Mouse (Mus musculus) right cerebral cortex, postnatal 4 days (tissue): ENCODE measurements at regions not wholly inside any gene's neighbourhood (a gene's known extent, or its start where the extent isn't known, plus 50 kb on each side); places are given as distances from the start of the nearest gene placed in this dataset.

Experiments
- DNase-seq: peaks from one replicate; pipeline ENCODE4 v3.0.0-alpha.2; 2022

DNA sequence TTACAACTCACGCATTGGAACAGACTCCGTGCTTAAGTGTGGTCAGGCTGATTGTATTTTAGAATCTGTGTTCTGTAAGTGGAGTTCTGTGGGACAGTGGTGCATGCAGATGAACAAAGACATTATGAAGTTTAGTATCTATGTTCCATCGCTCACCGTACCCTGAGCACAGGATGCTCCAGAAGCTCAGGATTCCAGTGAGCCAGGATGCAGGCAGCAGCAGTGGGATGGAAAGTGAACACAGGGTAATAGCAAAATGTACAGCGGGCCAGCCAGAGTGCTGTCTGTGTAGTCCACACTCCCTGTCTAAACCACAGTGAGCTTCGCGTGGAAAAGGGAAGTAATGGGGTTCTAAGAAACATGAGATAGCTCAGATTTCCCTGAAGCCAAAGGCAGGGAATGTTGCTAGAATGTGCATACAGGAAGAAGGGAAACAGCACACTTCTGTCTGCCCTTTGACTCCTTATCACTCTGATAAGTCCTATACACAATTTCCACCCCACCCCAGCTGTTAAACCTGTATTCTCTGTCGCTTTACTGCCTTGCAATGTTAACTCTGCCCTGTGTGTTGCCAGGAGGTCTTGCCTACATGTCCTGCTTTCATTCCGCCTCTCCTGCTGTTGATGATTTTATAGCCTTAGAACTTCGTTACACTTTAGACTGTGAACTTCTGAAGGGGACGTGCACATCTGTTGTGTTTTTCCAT lies 178.3 kb upstream of the Btg1 start:
- no peak for DNase-seq

DNA sequence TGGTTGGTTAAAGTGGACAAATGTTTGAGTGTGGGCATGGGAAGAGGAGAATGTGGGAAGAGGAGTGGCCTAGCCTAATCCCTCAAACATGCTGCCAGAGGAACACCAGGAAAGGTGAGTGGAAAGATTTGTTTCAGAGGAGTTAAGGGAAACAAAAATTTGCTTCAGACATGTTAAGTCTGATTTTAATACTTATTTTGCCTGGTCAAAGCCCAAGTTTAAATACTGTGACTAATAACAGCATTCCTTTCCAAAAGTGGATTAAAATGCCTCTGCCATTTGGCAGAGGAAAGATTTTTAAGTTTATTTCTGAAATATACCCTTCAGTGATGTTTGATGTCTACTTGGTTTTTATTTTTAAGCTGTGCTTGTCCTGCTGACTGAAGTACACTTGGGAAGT lies 174.6 kb upstream of the Btg1 start:
- no peak for DNase-seq

DNA sequence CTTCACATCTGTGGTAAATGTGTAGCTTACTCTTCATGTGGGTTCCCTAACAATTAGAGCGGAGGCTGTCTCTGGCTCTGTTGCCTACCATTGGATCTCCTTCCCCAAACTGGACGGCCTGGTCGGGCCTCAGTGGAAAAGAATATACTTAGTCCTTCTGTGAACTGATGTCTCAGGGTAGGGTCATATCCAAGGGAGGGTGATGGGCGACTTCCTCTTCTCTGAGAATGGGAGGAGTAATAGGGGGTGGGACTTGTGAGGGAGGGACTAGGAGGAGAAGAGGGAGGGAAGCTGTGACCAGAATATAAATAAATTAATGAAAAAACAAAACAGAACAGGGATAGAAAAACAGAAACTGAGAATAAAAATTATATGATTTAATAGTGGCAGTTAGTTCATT lies 166.5 kb upstream of the Btg1 start:
- DNase-seq = no peak

DNA sequence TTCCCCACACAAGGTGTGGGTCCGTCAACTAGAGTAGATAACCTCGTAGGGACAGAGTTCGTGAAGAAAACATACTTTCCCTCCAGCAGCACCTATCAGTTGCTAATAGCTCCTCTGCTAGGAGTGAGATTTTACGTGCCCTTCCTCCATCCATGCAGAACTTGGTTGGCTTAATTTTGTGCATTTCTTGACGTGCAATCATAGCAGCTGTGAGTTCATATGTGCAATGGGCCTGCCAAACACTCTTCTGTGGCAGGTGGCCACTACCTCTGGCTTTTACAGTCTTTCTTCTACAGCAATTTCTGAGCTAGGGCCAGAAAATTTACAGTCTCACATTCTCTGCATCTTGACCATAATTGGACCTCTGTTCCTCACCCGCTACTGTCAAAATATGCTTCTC lies 161.9 kb upstream of the Btg1 start:
- DNase-seq = no peak

DNA sequence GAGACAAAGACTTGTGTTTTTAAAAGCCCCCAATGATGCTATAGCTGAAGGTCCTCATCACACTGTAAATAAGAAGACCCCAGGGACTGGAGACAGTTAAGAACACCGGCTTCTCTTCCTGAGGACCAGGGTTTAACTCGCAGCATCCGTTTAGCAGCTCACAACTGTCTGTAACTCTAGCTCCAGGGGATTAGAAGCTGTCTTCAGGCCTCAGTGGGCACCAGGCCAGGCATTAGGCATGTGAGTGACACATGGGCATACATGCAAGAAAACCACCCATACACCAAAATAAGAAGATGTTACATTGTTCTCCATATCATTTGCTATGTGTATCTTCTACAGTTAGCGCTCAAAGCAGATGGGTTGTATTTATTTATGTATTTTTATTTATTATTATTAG lies 158.3 kb upstream of the Btg1 start:
- DNase-seq = no peak

DNA sequence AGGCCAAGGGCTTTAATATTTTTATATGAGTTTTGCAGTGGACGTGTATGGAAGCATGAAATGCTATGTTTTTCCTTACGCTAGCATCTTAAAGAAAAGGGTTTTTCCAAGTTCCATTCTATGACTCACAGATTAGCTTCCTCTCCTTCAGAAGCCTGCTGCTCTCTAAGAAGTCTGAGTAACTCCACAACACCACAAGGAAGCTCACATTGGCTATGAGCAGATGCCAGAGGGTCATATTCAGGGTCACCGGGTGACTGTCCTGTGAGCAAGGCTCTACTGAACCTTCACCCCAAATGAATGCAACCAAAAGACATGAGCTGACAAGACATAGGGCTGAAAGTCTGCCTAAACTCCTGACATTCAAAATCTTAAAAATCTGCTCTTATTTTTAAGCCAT lies 157.6 kb upstream of the Btg1 start:
- no peak for DNase-seq

DNA sequence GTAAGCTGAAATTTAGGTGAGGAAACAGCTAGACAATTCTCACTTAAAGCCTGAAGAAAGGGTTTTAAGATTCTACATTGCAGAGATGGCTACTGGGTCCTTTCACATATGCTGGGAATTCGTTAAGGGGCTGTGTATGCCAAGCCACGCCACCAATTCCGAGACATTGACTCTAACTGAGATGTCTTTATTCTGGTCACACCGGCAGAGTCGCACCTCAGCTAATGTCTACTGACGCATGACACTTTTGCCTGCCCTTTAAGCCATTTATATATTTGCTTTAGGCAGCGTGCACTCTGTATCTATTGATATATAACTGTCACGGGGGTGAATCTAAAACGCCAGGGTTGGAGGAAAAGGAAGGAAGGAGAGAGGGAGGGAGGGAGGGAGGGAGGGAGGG lies 156.7 kb upstream of the Btg1 start:
- no peak for DNase-seq

DNA sequence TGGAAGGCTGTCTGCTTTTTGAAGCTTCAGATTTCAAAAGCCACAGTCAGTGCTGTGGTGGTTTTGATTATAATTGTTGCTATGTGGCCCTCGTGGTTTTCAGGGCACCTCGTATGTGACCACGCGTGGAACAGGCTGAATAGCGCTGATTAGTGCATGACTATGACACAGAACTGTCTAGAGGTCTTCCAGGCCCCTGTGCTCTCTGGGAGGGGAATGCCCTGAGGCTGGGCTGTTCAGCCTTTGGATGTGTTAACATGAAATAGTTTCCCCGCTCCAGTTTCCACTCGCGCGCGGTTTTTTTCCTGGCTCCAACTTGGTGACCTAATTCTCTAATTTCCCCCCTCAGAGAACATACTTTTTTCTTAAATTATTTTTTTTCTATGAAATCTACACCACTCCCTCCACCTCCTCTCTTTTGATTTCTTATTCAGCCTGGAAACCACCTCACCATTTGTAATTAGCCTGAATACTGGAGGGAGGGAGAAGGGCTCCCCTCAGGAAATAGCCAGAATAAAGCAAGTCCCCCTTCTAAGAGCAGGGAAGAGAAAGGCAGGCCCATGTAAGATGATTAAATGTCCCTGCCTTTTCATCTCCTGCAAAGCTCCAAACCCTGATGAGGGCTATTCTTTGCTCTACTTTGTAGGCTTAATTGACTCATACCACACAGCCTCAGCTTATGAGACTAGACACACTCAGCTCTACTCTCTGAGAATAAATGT lies 156.0 kb upstream of the Btg1 start:
- DNase-seq = no peak

DNA sequence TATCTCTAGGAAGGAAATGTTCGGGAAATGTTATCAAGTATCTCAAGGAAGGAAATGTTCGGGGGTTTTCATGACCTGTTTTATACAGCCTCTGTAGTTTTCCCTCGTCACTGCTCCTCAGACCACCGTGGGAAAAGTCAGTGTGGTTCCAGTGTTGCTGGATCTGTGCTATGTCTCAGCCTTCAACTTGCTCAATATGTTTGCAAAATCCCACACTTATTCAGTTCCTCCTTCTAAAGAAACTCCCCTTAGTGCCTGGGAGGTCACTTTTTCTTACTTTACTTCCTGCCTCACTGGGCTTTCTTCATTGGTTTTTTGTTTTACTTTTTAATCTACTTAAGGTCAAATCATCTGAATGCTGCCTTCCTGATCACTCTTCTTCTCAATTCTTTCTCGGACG lies 150.8 kb upstream of the Btg1 start:
- DNase-seq = no peak

DNA sequence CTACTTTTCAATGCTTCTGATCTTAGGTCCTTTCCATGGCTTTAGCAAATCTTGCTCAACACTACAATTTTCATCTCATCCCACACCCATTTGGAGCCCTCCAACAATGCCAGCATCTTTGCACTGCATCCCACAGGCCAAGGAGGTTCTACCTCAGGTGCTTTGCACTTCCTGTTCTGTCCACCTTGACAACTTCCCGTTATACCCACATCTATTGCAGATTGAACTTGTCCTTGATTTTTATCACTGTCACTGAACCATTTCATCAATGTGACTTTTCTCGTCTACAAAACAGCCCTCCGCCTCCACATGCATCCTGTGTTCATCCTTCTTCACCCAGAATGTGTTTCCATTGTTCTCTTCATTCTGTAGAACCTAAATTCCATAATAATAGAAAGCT lies 150.0 kb upstream of the Btg1 start:
- no peak for DNase-seq

DNA sequence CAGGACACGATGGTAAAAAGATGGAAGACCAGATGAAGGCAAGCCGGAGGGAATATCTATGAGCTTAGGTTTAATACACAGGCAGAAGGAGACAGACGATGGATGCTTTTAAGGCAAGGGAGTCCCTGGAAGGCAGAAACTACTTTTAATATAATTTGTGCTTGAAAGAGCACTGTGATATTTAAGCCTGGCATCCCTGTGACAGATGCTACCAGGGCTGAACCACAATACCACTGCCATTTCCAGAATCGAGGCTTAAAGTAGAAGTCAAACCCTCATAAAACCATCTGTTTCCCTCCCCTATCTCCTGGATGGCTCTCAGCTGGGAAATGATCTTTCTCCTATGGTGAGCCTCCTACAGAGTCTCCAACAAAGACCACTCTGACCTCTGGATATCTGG lies 149.1 kb upstream of the Btg1 start:
- DNase-seq = no peak

DNA sequence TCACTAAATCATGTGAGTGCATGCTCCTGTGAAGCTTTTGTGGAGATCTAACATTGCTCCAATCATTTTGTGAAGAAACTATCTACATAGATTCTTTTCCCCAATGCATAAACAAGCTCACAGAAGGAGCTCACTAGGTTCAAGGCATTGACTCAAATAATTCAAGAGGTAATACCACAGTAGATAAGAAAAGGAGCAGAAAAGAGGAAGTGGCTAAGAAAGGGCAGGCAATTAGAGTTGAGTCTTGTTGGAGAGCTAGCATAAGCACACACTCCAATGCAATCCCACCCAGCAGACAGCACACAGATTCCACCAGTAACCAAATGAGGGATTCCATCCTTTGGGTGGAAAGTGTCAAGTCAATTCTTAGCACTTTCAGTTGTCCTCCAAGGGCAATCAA lies 145.3 kb upstream of the Btg1 start:
- no peak for DNase-seq

DNA sequence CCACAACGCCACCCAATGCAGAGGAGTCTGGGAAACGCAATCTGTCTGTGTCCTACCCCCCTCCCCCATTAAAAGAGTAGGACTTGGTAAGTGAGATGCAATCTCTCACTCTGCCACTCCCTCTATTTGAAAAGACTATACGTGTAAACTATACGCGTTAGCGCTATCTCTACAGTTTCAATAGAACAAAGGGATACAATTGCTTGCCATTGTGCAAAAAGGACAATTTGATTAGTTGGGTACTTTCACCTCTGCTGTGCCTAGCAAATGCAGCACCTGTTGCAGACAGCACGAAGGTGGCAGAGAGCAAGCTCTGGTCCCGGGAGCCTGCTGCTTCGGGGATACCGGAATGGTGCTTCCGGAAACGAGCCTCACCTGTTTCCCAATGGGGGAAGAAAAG lies 137.5 kb upstream of the Btg1 start:
- DNase-seq = no peak

DNA sequence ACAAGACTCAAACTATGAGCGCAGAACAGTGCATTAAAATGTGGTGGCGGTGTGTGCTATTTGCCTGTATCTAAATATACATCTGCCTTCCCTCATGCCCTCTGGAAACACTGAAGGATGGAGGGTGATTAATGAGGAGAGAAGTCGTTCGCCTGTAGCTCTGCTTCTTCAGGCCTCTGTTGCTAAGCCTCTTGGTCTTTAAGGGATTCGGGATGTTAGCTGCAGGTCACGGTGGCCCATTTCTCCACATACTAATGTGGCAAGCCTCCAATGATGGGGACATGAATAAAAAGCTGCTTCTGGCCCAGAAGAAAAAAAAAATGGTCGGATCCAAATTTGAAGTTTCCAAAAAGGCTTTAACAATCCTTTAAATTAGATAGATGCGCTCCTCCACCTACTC lies 137.0 kb upstream of the Btg1 start:
- peak; percentile 6 for DNase-seq

DNA sequence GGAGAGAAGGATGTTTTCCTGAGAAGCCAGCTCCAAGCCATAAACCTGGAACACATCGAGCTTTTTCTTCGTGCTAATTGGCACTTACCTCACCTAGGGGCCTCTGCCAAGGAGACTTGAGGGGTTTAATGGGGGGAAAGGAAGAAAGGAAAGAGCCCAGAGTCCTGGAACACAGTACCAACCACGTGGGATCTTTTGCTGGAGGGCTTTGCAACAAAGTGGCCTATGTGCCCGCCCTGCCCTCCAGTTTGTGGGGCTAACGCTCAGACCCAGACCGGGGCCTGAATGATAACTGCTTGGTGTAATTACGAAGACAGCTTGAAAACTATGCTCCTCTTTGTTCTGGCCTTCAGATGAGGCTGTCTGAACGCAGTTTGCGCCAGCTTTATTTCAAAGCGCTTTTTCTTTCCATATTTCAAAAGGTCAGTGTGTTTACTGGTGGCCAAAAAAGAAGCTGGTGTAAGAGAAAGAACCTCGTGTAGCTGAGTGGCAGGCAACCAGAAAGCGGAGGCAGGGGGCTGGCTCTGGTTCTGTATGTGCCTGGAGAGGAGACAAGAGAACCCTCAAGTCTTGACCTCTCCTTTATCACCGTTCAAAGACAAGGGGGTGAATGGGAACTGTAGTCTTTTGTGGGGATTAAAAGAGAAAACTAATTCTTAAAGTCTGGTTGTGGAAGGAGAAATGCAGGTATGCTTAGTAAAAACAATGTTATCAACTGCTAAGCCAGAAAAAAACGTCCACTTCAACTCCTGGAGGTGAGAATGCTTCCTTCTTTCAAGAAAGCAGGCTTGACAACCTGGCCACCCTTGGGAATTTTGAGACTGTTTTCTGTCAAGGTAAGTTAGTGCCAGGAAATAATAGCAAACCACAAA lies 136.1 kb upstream of the Btg1 start:
- DNase-seq = peak; percentile 26

DNA sequence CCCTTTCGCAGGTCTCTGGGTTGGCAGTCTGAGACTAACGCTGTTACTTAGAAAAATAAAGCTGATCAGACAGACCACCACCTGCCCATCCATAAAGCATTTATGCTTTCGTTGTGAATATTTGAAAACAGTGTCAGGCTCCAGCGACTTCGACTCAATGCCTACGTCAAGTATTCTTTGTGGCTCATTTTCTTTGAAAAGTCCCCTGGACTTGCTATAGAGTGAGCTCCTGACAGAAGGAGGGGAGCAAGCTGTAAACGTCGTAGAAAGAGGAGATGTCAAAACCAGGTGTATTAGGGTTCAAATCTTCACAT lies 135.5 kb upstream of the Btg1 start:
- no peak for DNase-seq

DNA sequence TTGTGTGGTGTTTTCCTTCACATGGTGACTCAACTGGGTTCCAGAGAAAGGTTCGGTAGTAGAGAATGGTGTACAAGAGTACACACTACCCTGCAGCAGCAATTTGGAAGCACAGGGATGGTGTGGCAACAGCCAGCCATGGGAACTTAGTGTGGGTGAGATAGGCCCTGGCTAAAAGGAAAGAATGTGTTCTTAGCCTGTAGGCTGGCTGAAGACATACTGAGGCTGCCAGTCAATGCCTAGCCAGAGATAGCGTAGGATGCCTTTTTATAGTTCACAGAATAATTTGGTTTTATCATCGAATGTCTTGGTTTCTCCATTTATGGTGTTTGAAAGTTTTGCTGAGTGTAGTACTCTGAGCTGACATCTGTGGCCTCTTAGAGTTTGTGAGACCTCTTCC lies 130.1 kb upstream of the Btg1 start:
- DNase-seq = no peak

DNA sequence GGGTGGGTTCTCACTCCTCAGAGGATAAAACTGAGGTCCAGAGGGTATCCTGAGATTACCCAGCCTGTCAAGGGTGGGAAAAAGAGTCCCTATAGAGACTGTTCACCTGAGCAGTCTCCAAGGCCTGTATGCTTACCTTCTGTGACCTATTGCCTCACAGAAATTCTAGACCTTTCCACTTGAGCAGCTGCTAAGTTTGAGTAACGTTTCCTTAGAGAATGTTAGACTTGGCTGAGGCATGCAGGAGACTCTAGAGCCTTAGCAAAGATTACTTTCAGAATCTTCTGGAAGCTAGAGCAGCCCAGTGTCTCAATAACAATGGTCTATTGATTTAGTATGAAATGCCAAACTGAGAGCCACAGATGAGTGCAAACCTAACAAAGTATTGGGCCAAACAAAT lies 123.1 kb upstream of the Btg1 start:
- DNase-seq = no peak

DNA sequence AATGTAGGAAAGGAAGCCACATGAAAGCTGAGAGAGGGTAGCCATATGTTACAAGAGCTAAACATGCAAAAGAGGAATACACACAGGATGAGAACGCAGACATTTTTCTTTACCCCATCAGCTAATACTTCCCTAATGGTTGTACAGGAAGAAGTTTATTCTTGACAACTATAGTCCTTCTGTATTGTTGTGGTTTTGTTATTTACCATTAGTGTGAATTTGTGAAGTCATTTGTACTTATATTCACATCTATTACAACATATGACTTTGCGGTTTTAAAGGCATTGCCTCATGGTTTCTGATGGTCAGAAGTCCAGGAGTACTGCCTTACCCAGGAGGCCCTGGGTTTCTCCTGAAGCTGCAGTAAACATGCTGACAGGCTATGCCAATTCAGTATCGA lies 120.1 kb upstream of the Btg1 start:
- DNase-seq = no peak

DNA sequence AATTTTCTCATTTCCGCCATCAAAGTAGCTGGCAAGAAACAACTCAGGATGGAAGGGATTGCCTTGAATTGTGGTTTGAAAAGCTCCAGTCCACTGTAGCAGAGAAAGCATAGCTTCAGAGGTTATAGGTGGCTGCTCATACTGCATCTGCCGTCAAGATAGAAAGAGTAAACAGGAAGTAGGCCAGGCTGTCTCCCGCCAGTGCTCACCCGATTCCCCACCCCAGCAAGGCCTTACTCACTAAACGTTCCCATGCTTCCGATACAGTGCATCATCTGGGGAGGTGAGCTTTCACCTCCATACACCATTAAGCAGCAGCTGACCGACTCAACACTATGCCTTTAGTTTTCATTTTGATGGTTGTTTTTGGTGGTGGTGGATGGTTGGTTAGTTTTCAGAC lies 119.3 kb upstream of the Btg1 start:
- DNase-seq = no peak

DNA sequence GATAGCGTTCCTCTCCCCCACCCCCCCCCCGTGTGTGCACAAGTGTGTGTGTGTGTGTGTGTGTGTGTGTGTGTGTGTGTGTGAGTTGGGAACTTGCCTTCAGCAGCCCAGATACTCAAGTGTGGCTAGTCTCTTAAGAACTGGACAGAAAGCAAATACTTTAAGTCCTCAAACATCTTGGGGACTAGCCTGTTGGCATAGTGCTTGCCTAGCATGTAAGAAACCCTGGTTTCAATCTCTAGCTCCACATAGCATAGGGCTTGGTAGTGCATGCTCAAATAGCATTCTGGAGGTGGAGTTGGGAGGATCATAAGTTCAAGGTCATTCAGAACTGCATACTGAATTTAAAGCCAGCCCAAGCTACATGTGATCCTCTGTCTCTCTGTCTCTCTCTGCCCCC lies 117.5 kb upstream of the Btg1 start:
- no peak for DNase-seq

DNA sequence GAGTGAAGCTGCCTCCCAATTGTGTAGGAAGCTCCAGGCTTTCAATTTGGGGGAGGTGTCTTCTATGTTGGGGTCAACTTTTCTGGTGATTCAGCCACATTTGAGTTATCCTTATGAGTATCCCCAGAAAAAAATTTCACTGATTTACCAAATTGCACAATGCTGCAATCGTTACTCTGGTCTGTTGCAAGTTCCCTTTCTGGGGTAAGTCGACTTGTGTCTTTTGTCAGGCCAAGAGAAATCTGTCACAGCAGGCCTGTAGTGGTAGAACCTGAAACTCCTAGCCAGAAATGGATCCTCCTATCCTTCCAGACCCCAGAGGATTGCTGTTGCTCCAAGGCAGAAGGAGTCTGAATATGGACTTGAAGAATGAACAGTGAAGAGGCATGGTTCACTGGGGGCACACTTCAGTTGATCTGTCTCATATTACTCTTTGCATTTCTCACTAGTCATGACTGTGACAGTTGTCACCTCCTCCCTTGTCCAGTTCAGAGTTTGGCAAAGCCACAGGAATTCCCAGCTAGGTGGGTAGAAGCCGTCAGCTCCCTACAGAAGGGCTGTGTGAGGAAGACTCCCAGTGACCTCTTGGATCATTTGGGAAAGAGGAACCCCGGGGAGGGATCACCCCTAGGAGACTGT lies 114.6 kb upstream of the Btg1 start:
- DNase-seq = no peak

DNA sequence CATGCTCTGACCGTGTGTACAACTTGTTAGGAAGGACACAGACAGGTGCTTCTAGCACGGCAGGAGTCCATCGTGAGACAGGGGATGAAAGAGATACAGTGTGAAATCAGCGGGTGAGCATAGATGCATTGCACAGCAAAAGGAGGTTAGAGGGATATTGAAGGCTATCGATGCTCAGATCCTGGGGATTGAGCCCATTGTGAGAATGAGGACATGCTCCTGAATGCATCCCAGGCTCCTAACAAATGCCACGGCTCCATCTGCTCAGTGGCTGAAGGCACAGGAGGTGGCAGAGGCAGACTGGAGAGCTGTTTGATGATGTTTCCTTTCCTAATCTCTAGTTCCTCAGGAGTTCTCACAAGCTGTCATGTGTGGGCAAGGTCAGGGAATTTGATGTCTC lies 114.1 kb upstream of the Btg1 start:
- DNase-seq = no peak

DNA sequence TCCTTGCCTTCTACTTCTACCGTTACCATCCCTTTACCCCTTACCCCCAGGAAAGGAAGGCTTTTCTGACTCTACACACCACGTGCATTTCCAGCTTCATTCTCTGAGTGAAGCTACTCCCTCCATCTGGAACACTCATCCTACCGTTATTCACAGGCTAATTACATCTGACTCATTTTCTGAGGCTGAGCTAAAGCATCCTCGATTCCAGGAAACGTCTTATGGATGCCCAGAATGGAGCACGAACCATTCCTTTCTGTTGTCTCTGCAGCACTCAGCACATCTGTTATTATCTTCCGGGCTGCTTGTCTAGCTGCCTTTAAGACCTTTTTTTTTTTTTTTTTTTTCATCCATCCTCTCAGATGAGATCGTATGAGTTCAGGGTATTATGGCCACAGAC lies 112.5 kb upstream of the Btg1 start:
- no peak for DNase-seq
